Mouse (Mus musculus): ENCODE results near the gene Mamld1. TPM values are rescaled to one million over a fixed set of nuclear protein-coding genes. Genes with fewer than 3 reads are reported as not detected.

The Mamld1 gene
- total and polyA plus RNA-seq, 3 experiments = not detected

DNA sequence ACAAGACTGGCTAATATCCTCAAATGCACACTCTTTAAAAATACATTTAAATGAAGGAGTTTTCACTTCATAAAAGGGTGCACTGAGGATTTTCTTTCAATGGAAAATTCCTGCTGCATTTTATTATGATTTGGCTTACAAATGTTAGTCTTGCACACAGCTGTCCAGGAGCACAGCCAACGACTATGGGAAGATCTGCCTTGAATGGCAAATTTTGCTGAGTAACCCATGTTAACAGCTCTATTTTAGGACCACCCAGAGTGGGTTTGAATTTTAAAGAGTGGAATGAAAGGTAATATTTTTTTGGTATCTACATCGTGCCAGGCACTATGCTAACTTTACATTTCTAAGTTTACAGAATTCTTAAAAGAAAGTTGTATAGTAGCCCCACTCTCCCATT is 60.3 kb downstream of the Mamld1 start:
- Histone ChIP-seq H3K36me3 (replicated peaks in 1 of 2; ENCODE audit: control insufficient read depth in 1 of 2, insufficient read depth in 1 of 2, low read length in 1 of 2) (no peaks in the 10 kb centered on the region), H3K4me2 (ENCODE audit: insufficient read depth, low read depth, poor library complexity, severe bottlenecking) (no peak overlapping the region), H3K9ac (ENCODE audit: insufficient read depth, low read depth) (no peak overlapping the region), H3K27ac (ENCODE audit: insufficient read depth, low read depth) (no peak overlapping the region), H3K27me3 (replicated peaks) (no peaks in the 10 kb centered on the region), H3K4me3 (replicated peaks in 1 of 3; ENCODE audit: low read depth in 2 of 3, low read length in 2 of 3, poor library complexity in 1 of 3) (no peak overlapping the region), H3K79me2 (replicated peaks; ENCODE audit: control insufficient read depth, extremely low read depth, insufficient read depth, poor library complexity, severe bottlenecking) (no peaks in the 10 kb centered on the region), H3K4me1 (ENCODE audit: control insufficient read depth in 1 of 2, insufficient read depth in 2 of 2) (no peaks in the 10 kb centered on the region), H3K9me3 (replicated peaks; ENCODE audit: low read length) (no peaks in the 10 kb centered on the region)
- in situ Hi-C loops (cut with MboI; ENCODE audit: low pct_ligation_motif_present, low pct_unique_long_range_greater_than_20kb, low sequenced_read_pairs) = no loop called here
- TF ChIP-seq MXI1 (IDR thresholded peaks at IDR 0.05; ENCODE audit: low read depth, low read length) = no peak
- TF ChIP-seq KAT2A (IDR thresholded peaks at IDR 0.05; ENCODE audit: insufficient replicate concordance, low read length) = no peak
- no peak for TF ChIP-seq CHD1 (IDR thresholded peaks at IDR 0.05; ENCODE audit: low read depth, low read length)
- no peak for TF ChIP-seq ELF1 (IDR thresholded peaks at IDR 0.05; ENCODE audit: low read depth, low read length)
- dilution Hi-C loops (cut with MboI; ENCODE audit: extremely low pct_ligation_motif_present, extremely low pct_unique_long_range_greater_than_20kb, low sequenced_read_pairs) = no loop called here
- DNase-seq (ENCODE audit: extremely low read depth) = no peak

DNA sequence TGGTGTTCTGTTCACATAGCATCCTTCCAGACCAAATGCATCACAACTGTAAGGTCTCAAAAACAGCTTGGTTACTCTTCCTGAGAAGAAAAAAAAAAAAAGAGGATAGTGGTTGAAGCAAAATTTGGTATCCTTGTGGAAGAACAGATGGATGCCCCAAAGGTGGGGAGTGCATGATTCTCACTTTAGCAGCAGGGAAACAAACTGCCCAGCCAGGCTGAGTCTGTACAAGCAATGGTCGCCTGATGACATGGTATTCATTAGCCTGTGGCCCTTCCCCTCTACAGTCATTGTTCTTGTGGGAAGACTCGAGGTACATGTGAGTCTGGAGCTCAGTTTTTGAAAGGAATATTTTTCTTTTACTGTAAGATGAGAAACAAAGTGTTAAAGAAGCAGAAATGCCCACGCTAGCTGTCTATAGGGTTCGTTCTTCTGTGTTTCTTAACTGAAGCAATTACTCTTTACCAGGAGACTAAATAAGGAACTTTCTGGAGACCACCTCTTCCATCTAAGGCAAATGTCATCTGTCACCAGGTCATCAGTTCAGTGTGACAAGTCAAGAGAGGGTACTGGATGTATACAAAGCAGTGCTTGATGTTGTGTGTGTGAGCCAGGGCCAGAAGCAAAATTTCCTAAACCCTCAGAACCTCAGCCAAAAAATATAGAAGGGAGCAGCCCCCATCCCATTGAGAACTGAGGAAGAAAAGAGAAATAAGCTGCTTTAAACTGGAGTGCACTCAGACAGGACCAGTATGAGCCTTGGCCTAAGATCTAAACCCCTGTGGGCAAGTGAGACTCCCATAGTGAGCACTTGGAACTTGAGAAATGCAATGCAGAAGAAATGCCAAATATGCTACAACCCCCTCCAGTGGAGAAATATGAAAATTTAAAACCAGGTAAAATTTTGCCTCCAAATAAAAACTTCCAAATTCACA is 72.6 kb downstream of the Mamld1 start:
- Histone ChIP-seq H3K9me3 (replicated peaks; ENCODE audit: low read length) (no peaks in the 10 kb centered on the region), H3K27ac (ENCODE audit: insufficient read depth, low read depth) (no peak overlapping the region), H3K4me1 (ENCODE audit: control insufficient read depth in 1 of 2, insufficient read depth in 2 of 2) (no peaks in the 10 kb centered on the region), H3K36me3 (replicated peaks in 1 of 2; ENCODE audit: control insufficient read depth in 1 of 2, insufficient read depth in 1 of 2, low read length in 1 of 2) (no peaks in the 10 kb centered on the region), H3K4me2 (ENCODE audit: insufficient read depth, low read depth, poor library complexity, severe bottlenecking) (no peak overlapping the region), H3K79me2 (replicated peaks; ENCODE audit: control insufficient read depth, extremely low read depth, insufficient read depth, poor library complexity, severe bottlenecking) (no peaks in the 10 kb centered on the region), H3K27me3 (replicated peaks) (no peaks in the 10 kb centered on the region), H3K9ac (ENCODE audit: insufficient read depth, low read depth) (no peak overlapping the region), H3K4me3 (replicated peaks in 1 of 3; ENCODE audit: low read depth in 2 of 3, low read length in 2 of 3, poor library complexity in 1 of 3) (no peak overlapping the region)
- DNase-seq (ENCODE audit: extremely low read depth) = no peak
- in situ Hi-C loops (cut with MboI; ENCODE audit: low pct_ligation_motif_present, low pct_unique_long_range_greater_than_20kb, low sequenced_read_pairs) = no loop called here
- TF ChIP-seq NELFE (IDR thresholded peaks at IDR 0.05; ENCODE audit: low read depth, low read length) (no peak), POLR2AphosphoS2 (IDR thresholded peaks at IDR 0.05; ENCODE audit: low read depth, low read length) (no peak), EP300 (IDR thresholded peaks at IDR 0.05; ENCODE audit: low read length) (no peak), POLR2A (IDR thresholded peaks at IDR 0.05; ENCODE audit: low read depth, low read length) (no peak), CHD1 (IDR thresholded peaks at IDR 0.05; ENCODE audit: low read depth, low read length) (no peak), JUND (conservative IDR thresholded peaks at IDR 0.05; ENCODE audit: low read depth, low read length) (no peak), JUN (IDR thresholded peaks at IDR 0.05; ENCODE audit: insufficient read depth, low read depth, low read length) (no peak), MAFK (IDR thresholded peaks at IDR 0.05; ENCODE audit: insufficient replicate concordance, low read length) (no peak), TCF12 (IDR thresholded peaks at IDR 0.05; ENCODE audit: low read depth, low read length) (no peak), ETS1 (conservative IDR thresholded peaks at IDR 0.05; ENCODE audit: low read depth, low read length) (no peak), NRF1 (IDR thresholded peaks at IDR 0.05; ENCODE audit: low read depth, low read length) (no peak), HCFC1 (IDR thresholded peaks at IDR 0.05; ENCODE audit: low read depth, low read length) (no peak), BHLHE40 (IDR thresholded peaks at IDR 0.05; ENCODE audit: low read depth, low read length) (no peak), MEF2A (IDR thresholded peaks at IDR 0.05; ENCODE audit: borderline replicate concordance, low read depth, low read length) (no peak), MYC (IDR thresholded peaks at IDR 0.05; ENCODE audit: low read depth, low read length) (no peak), GABPA (IDR thresholded peaks at IDR 0.05; ENCODE audit: insufficient replicate concordance, low read depth, low read length) (no peak), MXI1 (IDR thresholded peaks at IDR 0.05; ENCODE audit: low read depth, low read length) (no peak)
- dilution Hi-C loops (cut with MboI; ENCODE audit: extremely low pct_ligation_motif_present, extremely low pct_unique_long_range_greater_than_20kb, low sequenced_read_pairs) = no loop called here

Data from CH12.LX (cell line).